Mouse (Mus musculus) hindbrain, embryonic 14.5 days (tissue): ENCODE data around the gene Erh. TPM values are rescaled to one million over a fixed set of nuclear protein-coding genes. Genes with fewer than 3 reads are reported as not detected.
A peak's percentile ranks its signal among the peaks of the same experiment; 100 is the strongest.

ENCODE experiments used
- ATAC-seq: fragments of 200-750 bp; cut with Nextera tagmentation; 2 replicates; pipeline ENCODE4 v1.8.0; 2017; ENCODE audit warnings: moderate number of reproducible peaks, mild to moderate bottlenecking, moderate TSS enrichment, moderate library complexity; ENCODE audit not compliant: low FRiP score
- DNase-seq: peaks from one replicate; pipeline ENCODE4 v3.0.0-alpha.2; 2015; ENCODE audit warnings: low spot score
- H3K27ac ChIP-seq: fragments of 300-500 bp; sonication (generic); 2 replicates; pipeline ENCODE4 v1.5.1; 2014; ENCODE audit warnings: mild to moderate bottlenecking, moderate library complexity
- H3K27me3 ChIP-seq: fragments of 300-500 bp; sonication (generic); 2 replicates; pipeline ENCODE4 v1.6.1; 2014; ENCODE audit warnings: mild to moderate bottlenecking, low read length, mixed read lengths; ENCODE audit not compliant: control insufficient read depth, insufficient read depth
- H3K36me3 ChIP-seq: fragments of 300-500 bp; sonication (generic); replicated peaks from 2 replicates; pipeline ENCODE4 v1.6.1; 2014; ENCODE audit not compliant: control insufficient read depth, insufficient read depth
- H3K4me1 ChIP-seq: fragments of 300-500 bp; sonication (generic); replicated peaks from 2 replicates; pipeline ENCODE4 v1.6.1; 2014; ENCODE audit warnings: antibody characterized with exemption, low read length, mixed read lengths; ENCODE audit not compliant: control insufficient read depth, insufficient read depth
- H3K4me2 ChIP-seq: fragments of 300-500 bp; sonication (generic); replicated peaks from 2 replicates; pipeline ENCODE4 v1.6.1; 2014; ENCODE audit warnings: mild to moderate bottlenecking, moderate library complexity
- H3K4me3 ChIP-seq: fragments of 300-500 bp; sonication (generic); replicated peaks from 2 replicates; pipeline ENCODE4 v1.5.1; 2014; ENCODE audit warnings: mild to moderate bottlenecking, low read length
- H3K9ac ChIP-seq: fragments of 300-500 bp; sonication (generic); 2 replicates; pipeline ENCODE4 v1.6.1; 2014
- H3K9me3 ChIP-seq: fragments of 300-500 bp; sonication (generic); 2 replicates; pipeline ENCODE4 v1.6.1; 2016; ENCODE audit warnings: low read length; ENCODE audit not compliant: control insufficient read depth
- WGBS: fragments of 180-500 bp; shearing (Covaris S2); extraction: QIAGEN DNeasy Blood & Tissue Kit; methylation state at CpG from one replicate; pipeline ENCODE4 v1.1.7; 2014; 5-methylcytosine and 5-hydroxymethylcytosine counted together
- polyA plus RNA-seq: library from polyadenylated mRNA; unstranded; fragments of >200 nt; fragmentation: Nextera tagmentation; extraction: Ambion mirVana; gene quantifications from 2 replicates; pipeline ENCODE4 v1.2.1, GENCODE M21; 2014

Gene Erh
- polyA plus RNA-seq, 1 experiment from 2014 or later, result 237 TPM

GRCm38 (mm10) chr12:80642725-80643692 is 1.1 kb downstream of the Erh start:
- 3% methylated on average over 47 of the region's 48 CpGs for WGBS
- H3K4me1 ChIP-seq, result peaks cover 42% of the 10 kb centered on the region
- ATAC-seq, result peak; percentile 74
- H3K36me3 ChIP-seq, result peaks cover 41% of the 10 kb centered on the region
- no peaks in the 10 kb centered on the region for H3K27me3 ChIP-seq
- DNase-seq, result peak; percentile 54
- peak overlapping the region; percentile 72 for H3K4me2 ChIP-seq
- peak overlapping the region; percentile 81 for H3K4me3 ChIP-seq
- H3K27ac ChIP-seq, result peak overlapping the region; percentile 87
- no peaks in the 10 kb centered on the region for H3K9me3 ChIP-seq
- H3K9ac ChIP-seq, result peak overlapping the region; percentile 93

GRCm38 (mm10) chr12:80631790-80632189 is 12.4 kb downstream of the Erh start:
- Histone ChIP-seq H3K27me3 (no peaks in the 10 kb centered on the region), H3K4me1 (no peaks in the 10 kb centered on the region), H3K4me2 (no peak overlapping the region), H3K36me3 (peaks cover 56% of the 10 kb centered on the region), H3K27ac (no peak overlapping the region), H3K9ac (no peak overlapping the region), H3K9me3 (no peaks in the 10 kb centered on the region), H3K4me3 (no peak overlapping the region)
- ATAC-seq (no peak), DNase-seq (no peak)
- WGBS, result 89% methylated on average over 5 of the region's 5 CpGs

- no peak overlapping the region for H3K27ac ChIP-seq
- no peak overlapping the region for H3K4me3 ChIP-seq
- H3K27me3 ChIP-seq, result no peaks in the 10 kb centered on the region
- H3K4me1 ChIP-seq, result no peaks in the 10 kb centered on the region
- no peak overlapping the region for H3K9ac ChIP-seq
- no peaks in the 10 kb centered on the region for H3K36me3 ChIP-seq
- no peaks in the 10 kb centered on the region for H3K9me3 ChIP-seq
- ATAC-seq (no peak), DNase-seq (no peak)
- 80% methylated on average over 5 of the region's 5 CpGs for WGBS
- no peak overlapping the region for H3K4me2 ChIP-seq
Measured at GRCm38 (mm10) chr12:80620501-80620900, 23.6 kb downstream of the Erh start.

- H3K27ac ChIP-seq, result no peak overlapping the region
- H3K4me1 ChIP-seq, result no peaks in the 10 kb centered on the region
- no peak overlapping the region for H3K4me3 ChIP-seq
- H3K4me2 ChIP-seq, result no peak overlapping the region
- no peaks in the 10 kb centered on the region for H3K36me3 ChIP-seq
- no peaks in the 10 kb centered on the region for H3K27me3 ChIP-seq
- H3K9me3 ChIP-seq, result no peaks in the 10 kb centered on the region
- no peak overlapping the region for H3K9ac ChIP-seq
- DNase-seq (no peak), ATAC-seq (no peak)
- WGBS, result 48% methylated on average over 7 of the region's 7 CpGs
Measured at GRCm38 (mm10) chr12:80615371-80616257, 28.5 kb downstream of the Erh start.

GRCm38 (mm10) chr12:80612113-80612791 is 31.9 kb downstream of the Erh start:
- no peaks in the 10 kb centered on the region for H3K27me3 ChIP-seq
- H3K9me3 ChIP-seq, result no peaks in the 10 kb centered on the region
- no peaks in the 10 kb centered on the region for H3K4me1 ChIP-seq
- H3K9ac ChIP-seq, result no peak overlapping the region
- peak overlapping the region; percentile 59; the same call in 1 of the 2 replicates for H3K27ac ChIP-seq
- 48% methylated on average over 9 of the region's 9 CpGs for WGBS
- no peak for DNase-seq
- H3K36me3 ChIP-seq, result no peaks in the 10 kb centered on the region
- no peak overlapping the region for H3K4me2 ChIP-seq
- peak; percentile 51; the same call in 1 of the 2 replicates for ATAC-seq
- H3K4me3 ChIP-seq, result no peak overlapping the region

- no peaks in the 10 kb centered on the region for H3K27me3 ChIP-seq
- WGBS, result 80% methylated on average over 3 of the region's 3 CpGs
- no peak overlapping the region for H3K27ac ChIP-seq
- no peak overlapping the region for H3K9ac ChIP-seq
- no peaks in the 10 kb centered on the region for H3K4me1 ChIP-seq
- DNase-seq (no peak), ATAC-seq (no peak)
- no peak overlapping the region for H3K4me3 ChIP-seq
- no peaks in the 10 kb centered on the region for H3K9me3 ChIP-seq
- H3K4me2 ChIP-seq, result no peak overlapping the region
- no peaks in the 10 kb centered on the region for H3K36me3 ChIP-seq
Measured at GRCm38 (mm10) chr12:80609928-80610327, 34.2 kb downstream of the Erh start.

- H3K4me1 ChIP-seq, result 0 out of 2 replicates have a peak, but pooled peaks cover 6% of the 10 kb centered on the region
- H3K4me2 ChIP-seq, result no peak overlapping the region
- ATAC-seq (no peak), DNase-seq (no peak)
- H3K9me3 ChIP-seq, result no peaks in the 10 kb centered on the region
- H3K36me3 ChIP-seq, result no peaks in the 10 kb centered on the region; the same call in 1 of the 2 replicates
- H3K27me3 ChIP-seq, result no peaks in the 10 kb centered on the region
- H3K4me3 ChIP-seq, result no peak overlapping the region
- no peak overlapping the region for H3K27ac ChIP-seq
- WGBS, result 91% methylated on average over 1 of the region's 1 CpGs
- H3K9ac ChIP-seq, result no peak overlapping the region
Measured at GRCm38 (mm10) chr12:80608576-80608975, 35.6 kb downstream of the Erh start.

- H3K27ac ChIP-seq, result 0 out of 2 replicates have a peak overlapping the region, but pooled peaks have one; percentile 26
- no peak overlapping the region for H3K4me3 ChIP-seq
- H3K36me3 ChIP-seq, result peaks cover 6% of the 10 kb centered on the region
- DNase-seq, result no peak
- 0 out of 2 replicates have a peak, but pooled peaks cover 6% of the 10 kb centered on the region for H3K4me1 ChIP-seq
- 73% methylated on average over 2 of the region's 2 CpGs for WGBS
- no peak overlapping the region for H3K9ac ChIP-seq
- H3K27me3 ChIP-seq, result no peaks in the 10 kb centered on the region
- ATAC-seq, result no peak
- no peak overlapping the region for H3K4me2 ChIP-seq
- no peaks in the 10 kb centered on the region for H3K9me3 ChIP-seq
Measured at GRCm38 (mm10) chr12:80604218-80604617, 39.9 kb downstream of the Erh start.
